Mouse (Mus musculus) erythroid progenitor cell, adult 5-6 weeks (primary cell): ENCODE measurements around the gene Olfr272. TPM values are rescaled to one million over a fixed set of nuclear protein-coding genes. Genes with fewer than 3 reads are reported as not detected.

Experiments
- ATAC-seq: replicated peaks from 2 replicates; pipeline ENCODE4 v1.8.0; 2016; ENCODE audit warnings: moderate number of reproducible peaks, mild to moderate bottlenecking, moderate TSS enrichment, inconsistent platforms; ENCODE audit not compliant: poor library complexity, low FRiP score, severe bottlenecking
- total RNA-seq, 2 experiments: library from RNA; stranded (forward) in 1 of 2; stranded (reverse) in 1 of 2; fragments of 150-400 nt in 1 of 2; fragments of 186-747, 209-891 nt in 1 of 2; gene quantifications; 2 replicates each; pipeline versions ENCODE4 v1.2.3 to v1.2.4; 2015 to 2017; ENCODE audit warnings: low replicate concordance in 2 of 2

Gene Olfr272
- total RNA-seq (2015; ENCODE audit: low replicate concordance) (not detected in 2 replicates), total RNA-seq (2017; ENCODE audit: low replicate concordance) (not detected in 2 replicates)

DNA sequence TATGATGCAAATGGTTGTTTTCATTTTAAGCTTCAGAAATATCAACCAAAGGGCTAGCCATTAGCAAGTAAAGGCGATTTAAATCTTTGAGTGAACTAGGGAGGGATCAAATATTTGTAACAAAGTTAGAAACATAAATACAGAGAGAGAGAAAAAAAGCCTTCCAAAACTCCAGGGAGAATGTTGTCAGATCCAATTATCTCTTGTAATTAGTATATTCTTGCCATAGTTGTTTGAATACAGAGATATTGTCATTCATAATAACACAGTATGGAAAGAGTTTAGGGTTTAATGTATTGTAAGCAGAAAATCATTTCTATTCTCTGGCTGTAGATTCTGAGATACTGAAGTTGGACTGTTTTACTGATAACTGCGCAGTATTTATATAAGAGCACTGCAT lies at the start of gene Olfr272:
Gene Olfr272, minus strand, starts transcription at position 101 of the 400 bp plus-strand sequence.
- no peak for ATAC-seq

DNA sequence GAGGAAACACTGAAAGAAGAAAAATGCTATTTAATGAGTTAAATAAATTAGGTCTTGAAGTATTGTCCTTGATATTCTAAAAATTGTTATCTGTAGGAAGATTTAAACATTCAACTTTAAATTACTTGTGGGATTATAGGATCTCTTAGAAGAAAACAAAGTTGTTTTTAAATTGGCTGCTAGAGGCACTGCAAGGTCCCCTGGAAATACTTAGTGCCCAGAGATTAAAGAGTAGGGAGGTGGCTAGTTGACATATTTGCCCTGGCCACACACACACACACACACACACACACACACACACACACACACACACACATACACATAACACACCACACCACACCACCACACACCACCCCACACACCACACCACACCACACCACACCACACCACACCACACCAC lies 45.3 kb upstream of the Olfr272 start, which contains the start of gene Olfr270:
Gene Olfr270, plus strand, starts transcription at position 301 of the 400 bp plus-strand sequence.
- no peak for ATAC-seq

DNA sequence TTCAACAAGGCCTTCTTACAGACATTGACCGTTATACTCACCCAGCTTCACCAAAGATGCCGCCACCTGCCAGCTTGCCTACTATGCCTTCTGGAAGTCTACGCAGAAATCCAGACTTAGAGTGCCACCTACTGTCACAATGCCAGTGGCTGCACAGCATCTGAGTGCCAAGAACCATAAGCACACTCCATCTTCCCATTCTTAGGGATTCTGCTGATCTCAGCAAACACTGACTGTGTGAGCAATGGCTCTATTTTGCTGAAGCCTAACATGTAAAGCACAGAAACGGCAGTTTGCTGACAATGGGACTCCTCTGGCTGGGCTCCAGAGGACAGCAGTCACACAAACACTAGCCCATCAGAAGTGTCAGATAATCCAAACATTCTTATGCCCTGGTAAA lies 39.7 kb upstream of the Olfr272 start:
- no peak for ATAC-seq

DNA sequence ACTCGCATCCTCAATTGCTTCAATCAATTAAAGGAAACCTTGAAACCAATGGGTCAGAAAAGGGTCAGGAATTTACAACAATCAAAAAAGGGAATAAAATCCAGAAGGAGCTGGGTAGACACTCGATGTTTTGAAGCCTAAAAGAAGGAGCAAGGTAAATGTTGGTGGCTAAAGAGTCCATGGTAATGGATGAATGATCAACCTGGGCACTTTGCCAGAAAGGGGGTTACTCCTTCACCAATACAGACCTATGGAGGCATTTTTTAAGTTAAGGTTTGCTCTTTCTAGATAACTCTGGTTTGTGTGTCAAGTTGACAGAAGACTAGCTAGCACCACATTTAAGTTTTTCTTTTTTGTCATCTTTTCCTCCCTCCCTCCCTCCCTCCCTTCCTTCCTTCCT lies 30.0 kb upstream of the Olfr272 start:
- ATAC-seq: no peak

DNA sequence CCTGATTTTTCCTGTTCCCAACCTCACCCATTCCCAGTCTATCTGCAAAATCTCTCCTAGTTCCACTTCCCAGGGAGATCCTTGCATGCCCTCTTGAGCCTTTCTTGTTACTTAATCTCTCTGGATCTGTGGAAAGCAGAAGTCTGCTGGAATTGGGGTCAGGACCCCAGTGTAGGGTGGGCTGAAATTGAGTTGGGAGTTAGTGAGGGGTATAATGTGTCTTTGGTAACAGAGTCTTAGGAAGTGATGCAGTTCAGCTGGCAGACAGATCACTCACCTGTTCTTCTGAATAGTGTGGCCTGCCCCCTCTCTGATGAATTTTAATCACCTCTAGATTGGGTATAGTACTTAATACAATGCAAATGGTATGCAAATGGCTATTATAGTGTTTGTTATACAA lies 27.7 kb upstream of the Olfr272 start:
- no peak for ATAC-seq

DNA sequence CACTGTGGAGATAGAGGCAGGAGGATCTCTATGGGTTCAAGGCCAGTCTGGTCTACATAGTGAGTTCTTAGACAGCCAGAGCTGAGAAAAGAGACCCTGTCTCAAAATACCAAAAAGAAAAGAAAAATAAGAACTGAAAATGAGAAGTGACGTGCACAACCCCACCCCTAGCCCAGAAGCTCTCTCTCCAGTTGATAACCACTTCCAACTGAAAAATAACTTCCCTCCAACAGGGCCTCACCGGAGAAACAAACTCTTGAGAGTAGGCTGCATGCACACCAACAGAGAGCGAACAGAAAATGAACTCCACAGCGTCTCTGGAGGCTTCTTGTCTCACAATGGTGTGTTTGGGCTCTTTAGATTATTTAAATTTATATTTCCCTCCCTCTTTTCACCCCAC lies 11.5 kb upstream of the Olfr272 start:
- no peak for ATAC-seq

DNA sequence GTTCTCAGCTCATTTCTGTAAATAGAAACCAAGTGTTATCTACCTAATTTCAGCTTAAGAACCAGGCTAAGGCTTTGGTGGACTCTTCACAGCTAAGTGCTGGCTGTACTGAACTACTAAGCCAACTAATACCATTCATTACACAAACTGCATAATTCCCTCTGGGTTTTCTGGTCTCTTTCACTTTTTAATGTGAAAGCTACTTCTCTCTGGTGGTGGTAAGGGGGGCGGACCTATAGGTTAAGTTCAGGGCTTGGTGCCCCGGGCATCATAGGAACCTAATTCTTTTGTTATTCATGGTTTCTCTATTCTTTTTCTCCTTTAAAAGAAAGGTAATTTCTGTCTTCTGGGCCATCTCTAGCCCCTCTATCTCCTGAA lies 1.7 kb downstream of the Olfr272 start:
- ATAC-seq: no peak

DNA sequence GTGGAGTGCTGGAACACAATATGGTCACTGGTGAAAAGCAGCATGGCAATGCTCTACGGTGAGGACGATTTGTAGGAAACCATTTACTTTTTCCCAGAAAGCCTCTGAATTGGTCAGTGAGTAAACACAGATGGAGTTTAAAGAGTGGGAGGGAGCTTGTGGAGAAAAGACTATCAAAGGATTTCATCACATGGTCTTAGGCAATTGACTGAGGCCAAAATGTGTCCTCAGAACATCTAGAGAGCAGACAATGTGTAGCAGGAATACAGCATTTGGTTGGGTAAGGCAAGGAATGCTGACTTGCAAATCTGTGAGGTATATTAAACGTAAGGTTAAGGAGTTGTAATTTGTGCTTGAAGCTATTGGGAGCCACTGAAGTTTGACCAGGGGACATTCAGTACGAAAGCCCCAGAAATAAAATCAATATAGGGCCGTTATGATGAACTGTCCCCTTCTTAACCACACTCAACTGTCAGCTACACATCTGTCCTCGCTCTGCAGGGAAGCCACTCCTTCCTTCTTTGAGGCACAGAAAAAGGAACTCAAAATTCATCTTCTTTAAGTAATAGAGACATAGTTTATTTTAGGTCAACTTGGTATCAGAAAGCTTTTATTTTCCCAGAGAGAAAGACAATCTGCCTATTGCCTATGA lies 2.2 kb downstream of the Olfr272 start:
- ATAC-seq: no peak

DNA sequence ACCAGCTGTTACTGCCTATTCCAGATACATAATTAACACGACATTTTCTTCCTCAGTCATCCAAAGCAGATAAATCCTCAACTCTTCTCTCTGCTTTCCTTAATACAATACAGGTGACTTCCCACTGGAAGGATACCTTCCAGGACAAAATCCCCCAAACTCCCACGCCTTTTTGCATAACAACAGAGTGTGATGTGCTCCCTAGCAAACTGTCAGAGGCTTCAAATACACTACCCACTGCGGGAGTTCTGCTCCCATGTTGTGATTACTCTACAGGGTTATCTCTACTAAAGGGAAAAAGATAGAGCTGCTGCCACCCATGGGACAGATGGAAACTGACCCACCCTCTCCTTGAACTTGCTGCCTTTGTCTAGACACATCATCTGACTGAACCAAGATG lies 6.6 kb downstream of the Olfr272 start:
- no peak for ATAC-seq

DNA sequence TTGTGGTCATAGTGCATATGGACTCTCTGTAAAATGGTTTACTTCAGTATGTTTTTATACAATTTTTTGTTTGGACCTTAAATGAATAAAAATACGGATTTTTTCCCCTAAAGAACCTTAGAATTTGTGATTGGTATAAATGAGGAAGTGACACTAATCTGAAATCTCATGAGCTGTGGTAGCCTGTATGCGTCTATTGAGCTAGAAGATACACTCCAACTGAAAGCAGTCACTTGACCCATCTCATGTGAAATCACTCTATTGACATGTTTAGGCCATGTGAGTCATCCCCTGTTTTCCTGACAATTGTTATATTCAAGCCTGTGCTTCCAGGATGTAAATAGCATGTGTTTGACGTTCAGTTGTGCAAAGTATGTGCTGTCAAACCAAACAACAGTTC lies 9.4 kb downstream of the Olfr272 start:
- no peak for ATAC-seq

DNA sequence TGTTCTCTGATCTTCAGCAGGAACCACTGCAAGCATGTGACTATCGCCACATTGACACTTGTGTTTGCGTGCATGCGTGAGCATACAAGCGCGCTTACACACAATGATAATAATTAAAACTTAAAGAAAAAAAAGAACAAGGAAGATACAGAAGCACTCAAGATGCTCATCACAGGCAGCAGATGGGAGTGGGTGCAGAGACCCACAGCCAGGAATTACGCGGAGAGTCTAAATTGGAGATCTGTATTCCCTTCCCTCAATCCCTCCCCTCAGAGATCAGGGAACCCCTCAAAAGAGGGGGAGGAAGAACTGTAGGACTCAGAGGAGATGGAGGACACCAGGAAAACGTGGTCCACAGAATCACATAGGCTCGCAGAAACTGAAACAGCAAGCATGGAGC lies 54.8 kb downstream of the Olfr272 start:
- no peak for ATAC-seq

Other genes with a start within 250 kb of the Olfr272 start
- not detected in 2 replicates for gene Olfr275, start 104.6 kb downstream of the Olfr272 start, total RNA-seq (2015; ENCODE audit: low replicate concordance)
- not detected in 2 replicates for gene Olfr275, start 104.6 kb downstream of the Olfr272 start, total RNA-seq (2017; ENCODE audit: low replicate concordance)
- gene Olfr273, start 59.9 kb downstream of the Olfr272 start, total RNA-seq (2015; ENCODE audit: low replicate concordance): not detected in 2 replicates
- gene Olfr273, start 59.9 kb downstream of the Olfr272 start, total RNA-seq (2017; ENCODE audit: low replicate concordance): not detected in 2 replicates
- not detected in 2 replicates for gene Olfr270, start 45.4 kb upstream of the Olfr272 start, total RNA-seq (2015; ENCODE audit: low replicate concordance)
- not detected in 2 replicates for gene Olfr270, start 45.4 kb upstream of the Olfr272 start, total RNA-seq (2017; ENCODE audit: low replicate concordance)
- not detected in 2 replicates for gene Nipsnap3a, start 70.1 kb upstream of the Olfr272 start, total RNA-seq (2015; ENCODE audit: low replicate concordance)
- gene Nipsnap3a, start 70.1 kb upstream of the Olfr272 start, total RNA-seq (2017; ENCODE audit: low replicate concordance): not detected in 2 replicates
- gene Nipsnap3b, start 92.7 kb upstream of the Olfr272 start, total RNA-seq (2015; ENCODE audit: low replicate concordance): 8.8 and 13.3 TPM in 2 replicates
- gene Nipsnap3b, start 92.7 kb upstream of the Olfr272 start, total RNA-seq (2017; ENCODE audit: low replicate concordance): 7.8 and 8.4 TPM in 2 replicates
- 1.3 and 3.2 TPM in 2 replicates for gene Abca1, start 240.7 kb upstream of the Olfr272 start, total RNA-seq (2015; ENCODE audit: low replicate concordance)
- 2.8 and 4.5 TPM in 2 replicates for gene Abca1, start 240.7 kb upstream of the Olfr272 start, total RNA-seq (2017; ENCODE audit: low replicate concordance)